Mouse (Mus musculus): ENCODE results near the gene Runx1.

DNA sequence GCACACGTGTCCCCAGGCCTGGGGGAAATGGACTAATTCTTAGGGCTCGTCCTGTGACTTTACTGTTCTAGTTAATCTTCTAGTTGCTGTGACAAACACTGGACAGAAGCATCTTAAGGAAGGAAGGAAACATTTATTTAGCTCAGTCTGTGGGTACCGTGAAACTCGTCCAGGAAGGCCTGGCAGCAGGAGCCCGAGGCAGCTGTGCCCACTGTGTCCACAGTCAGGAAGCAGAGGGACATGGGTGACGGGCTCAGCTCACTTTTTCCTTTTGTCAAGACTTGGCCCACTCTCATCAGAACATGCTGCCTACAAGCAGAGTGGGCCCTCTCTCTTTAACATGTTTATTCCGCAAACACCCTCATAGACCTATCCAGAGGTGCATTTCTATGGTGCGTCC is 18.2 kb downstream of the Runx1 start:
- TF ChIP-seq POLR2A (IDR thresholded peaks at IDR 0.05; ENCODE audit: low read depth, low read length) (no peak), CTCF (conservative IDR thresholded peaks at IDR 0.05; ENCODE audit: insufficient read depth, insufficient read length, low read depth, low read length) (no peak)

All from kidney, adult 2 months (tissue).